Mouse (Mus musculus) gastrocnemius, postnatal 25 days (tissue): ENCODE results near the gene Ppt1. TPM values are rescaled to one million over a fixed set of nuclear protein-coding genes. Genes with fewer than 3 reads are reported as not detected.

ENCODE experiments used
- DNase-seq: peaks from one replicate; pipeline ENCODE4 v3.0.0; 2022
- total RNA-seq, 2 experiments: library from RNA; stranded (reverse); gene quantifications; 1 replicate in 1 of 2; 2 replicates in 1 of 2; pipeline ENCODE4 v1.2.3; 2021

The Ppt1 gene
- total RNA-seq, 2 experiments from 2014 or later: 9.5 to 10.5 TPM

- no peak for DNase-seq
Measured at GRCm38 (mm10) chr4:122905359-122905758, 69.3 kb downstream of the Ppt1 start.

Other genes with a start within 250 kb of the Ppt1 start
- not detected for gene 9530002B09Rik, start 147.0 kb upstream of the Ppt1 start, total RNA-seq
- 10 to 100 TPM; 20.5 to 24.6 TPM for gene Cap1, start 49.8 kb downstream of the Ppt1 start, total RNA-seq
- under 1 TPM; 0.24 to 0.26 TPM for gene Mfsd2a, start 124.9 kb downstream of the Ppt1 start, total RNA-seq
- under 1 TPM; 0.46 to 0.62 TPM for gene Mycl, start 159.4 kb downstream of the Ppt1 start, total RNA-seq
- 1 to 10 TPM; 6.7 to 7.6 TPM for gene Trit1, start 180.4 kb downstream of the Ppt1 start, total RNA-seq